Mouse (Mus musculus) central nervous system, embryonic 14 days (tissue): ENCODE data around the gene Olfr1471. TPM values are rescaled to one million over a fixed set of nuclear protein-coding genes. Genes with fewer than 3 reads are reported as not detected.

Experiments used
- polyA plus RNA-seq: library from polyadenylated mRNA; depleted of rRNA; stranded (reverse); fragments of >200 nt; gene quantifications from 2 replicates; pipeline ENCODE4 v1.2.3, GENCODE M21; 2012; rRNA removed

Gene Olfr1471
- not detected in 2 replicates for polyA plus RNA-seq

DNA sequence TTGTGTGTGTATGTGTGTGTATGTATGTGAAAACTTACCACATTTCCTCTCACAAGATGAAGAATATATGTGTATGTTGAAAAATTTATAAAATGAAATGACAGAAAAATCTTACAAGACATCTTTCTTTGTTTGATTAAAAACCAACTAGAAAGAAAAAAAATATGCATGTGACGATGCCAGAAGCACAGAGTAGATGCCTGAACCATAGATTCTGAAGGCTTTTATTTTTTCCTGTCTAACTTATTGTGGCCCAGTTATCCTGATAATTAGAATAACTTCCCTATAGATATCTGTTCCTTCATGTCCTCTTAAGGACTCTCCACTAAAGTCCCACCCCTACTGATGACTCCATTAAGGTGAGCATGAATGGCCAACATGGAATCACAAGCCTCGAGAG is at the start of gene Olfr1471:
Olfr1471 (plus strand) TSS at position 301 of the 400 bp plus-strand sequence.

DNA sequence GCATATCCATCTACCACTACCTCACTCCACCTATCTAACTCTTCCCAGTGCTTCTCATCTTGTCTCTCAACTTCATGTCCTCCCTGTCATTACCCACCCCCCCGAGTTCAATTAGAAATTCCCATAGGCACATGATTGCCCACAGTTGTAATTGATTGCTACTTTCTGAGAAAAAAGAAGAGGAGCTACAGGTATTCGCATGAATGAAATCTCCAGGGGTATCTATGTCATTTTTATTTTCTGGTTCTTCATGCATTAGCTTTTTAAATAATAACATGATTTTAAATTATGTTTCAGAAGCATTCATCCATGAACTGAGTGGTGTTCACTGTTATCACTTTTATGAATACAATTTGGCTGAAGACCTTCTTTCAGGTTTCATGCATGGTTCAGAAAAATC is 35.7 kb upstream of the Olfr1471 start, which contains the start of gene Olfr1469:
Olfr1469 (plus strand) TSS at position 301 of the 400 bp plus-strand sequence.

DNA sequence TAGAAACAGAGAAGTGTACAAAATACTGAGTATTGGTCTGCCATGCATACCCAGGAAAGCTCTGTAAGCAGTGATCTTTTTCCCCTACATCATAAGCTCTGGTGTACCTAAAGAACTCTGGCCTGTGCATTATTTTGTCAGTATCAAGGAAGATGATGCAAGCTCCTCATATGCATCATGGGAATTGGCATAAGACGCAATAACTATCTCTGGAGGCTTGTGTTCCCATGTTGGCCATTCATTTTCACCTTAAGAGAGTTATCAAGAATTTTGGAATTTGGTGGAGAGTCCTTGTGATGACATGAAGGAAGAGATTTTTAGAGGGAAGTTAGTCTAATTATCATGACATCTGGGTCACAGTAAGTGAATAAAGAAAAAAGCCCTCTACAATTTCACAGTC is 12.8 kb downstream of the Olfr1471 start, which contains the start of gene Olfr1472:
Olfr1472 (minus strand) TSS at position 101 of the 400 bp plus-strand sequence.

DNA sequence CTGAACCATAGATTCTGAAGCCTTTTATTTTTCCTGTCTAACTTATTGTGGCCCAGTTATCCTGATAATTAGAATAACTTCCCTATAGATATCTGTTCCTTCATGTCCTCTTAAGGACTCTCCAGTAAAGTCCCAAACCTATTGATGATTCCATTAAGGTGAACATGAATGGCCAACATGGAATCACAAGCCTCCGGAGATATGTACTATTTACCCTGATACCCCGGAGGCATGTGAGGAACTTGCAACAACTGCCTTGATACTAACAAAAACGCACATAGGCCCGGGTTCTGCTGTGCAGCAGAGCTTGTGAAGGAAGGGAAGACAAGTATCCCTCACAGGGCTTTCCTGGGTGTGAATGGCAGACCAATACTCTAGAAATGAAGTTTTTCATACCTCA is 26.1 kb downstream of the Olfr1471 start, which contains the start of gene Olfr1474:
Olfr1474 (plus strand) TSS at position 301 of the 400 bp plus-strand sequence.

DNA sequence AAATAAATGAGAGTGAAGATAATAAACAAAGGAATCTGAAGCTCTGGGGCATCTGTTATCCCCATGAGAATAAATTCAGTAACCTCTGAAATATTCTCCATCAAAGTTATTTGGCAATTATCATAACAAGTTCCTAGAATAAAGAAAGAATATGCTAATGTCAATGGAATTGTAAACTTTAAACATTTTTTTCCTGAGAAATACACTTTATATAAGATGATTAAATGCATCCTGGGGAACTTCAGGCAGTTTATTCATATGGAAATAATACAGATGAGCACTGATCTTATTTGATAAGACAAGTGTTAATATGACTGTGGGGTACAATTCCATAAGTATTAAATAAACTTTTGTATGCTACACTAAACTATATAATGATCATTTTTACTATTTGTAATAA is 36.9 kb downstream of the Olfr1471 start, which contains the start of gene Olfr1475:
Olfr1475 (minus strand) TSS at position 101 of the 400 bp plus-strand sequence.

DNA sequence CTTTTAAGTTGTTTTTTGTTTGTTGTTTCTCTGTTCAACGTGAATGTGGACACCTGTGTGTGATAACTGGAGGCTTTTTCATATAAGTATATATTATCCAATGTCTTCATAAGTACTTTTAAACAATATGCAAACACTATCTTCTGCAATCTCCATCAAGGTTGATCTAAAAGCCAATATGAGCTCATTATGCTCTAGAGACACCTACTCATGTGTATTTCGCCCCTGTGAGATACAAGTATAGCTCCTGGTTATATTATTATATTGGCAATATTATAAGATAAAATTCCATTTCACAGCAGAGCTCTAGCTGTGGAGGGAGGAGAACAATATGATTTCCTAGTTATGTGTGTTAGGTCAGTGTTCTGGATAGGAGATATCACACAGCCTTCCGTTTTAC is 57.0 kb downstream of the Olfr1471 start, which contains the start of gene Olfr1477:
Olfr1477 (plus strand) TSS at position 301 of the 400 bp plus-strand sequence.

Other genes with a start within 250 kb of the Olfr1471 start
- not detected in 2 replicates for gene Olfr1463, start 212.1 kb upstream of the Olfr1471 start, polyA plus RNA-seq
- gene Olfr1465, start 127.9 kb upstream of the Olfr1471 start, polyA plus RNA-seq, result not detected in 2 replicates
- not detected in 2 replicates for gene Olfr1466, start 104.5 kb upstream of the Olfr1471 start, polyA plus RNA-seq
- gene Olfr1467, start 81.2 kb upstream of the Olfr1471 start, polyA plus RNA-seq, result not detected in 2 replicates
- gene Olfr1469, start 35.6 kb upstream of the Olfr1471 start, polyA plus RNA-seq, result not detected in 2 replicates
- not detected in 2 replicates for gene Olfr1472, start 12.7 kb downstream of the Olfr1471 start, polyA plus RNA-seq
- not detected in 2 replicates for gene Olfr1474, start 26.2 kb downstream of the Olfr1471 start, polyA plus RNA-seq
- gene Olfr1475, start 36.8 kb downstream of the Olfr1471 start, polyA plus RNA-seq, result not detected in 2 replicates
- gene Olfr1477, start 57.1 kb downstream of the Olfr1471 start, polyA plus RNA-seq, result not detected in 2 replicates
- not detected in 2 replicates for gene Olfr1480, start 84.5 kb downstream of the Olfr1471 start, polyA plus RNA-seq
- gene Olfr1484, start 140.1 kb downstream of the Olfr1471 start, polyA plus RNA-seq, result not detected in 2 replicates
- not detected in 2 replicates for gene Olfr1487, start 174.0 kb downstream of the Olfr1471 start, polyA plus RNA-seq
- not detected in 2 replicates for gene Olfr1489, start 188.2 kb downstream of the Olfr1471 start, polyA plus RNA-seq
- not detected in 2 replicates for gene Olfr1490, start 207.7 kb downstream of the Olfr1471 start, polyA plus RNA-seq